Mouse (Mus musculus): ENCODE results near the gene Cog1. TPM values are rescaled to one million over a fixed set of nuclear protein-coding genes. Genes with fewer than 3 reads are reported as not detected.

The Cog1 gene
- polyA plus RNA-seq, 1 experiment: 84.0 TPM

DNA sequence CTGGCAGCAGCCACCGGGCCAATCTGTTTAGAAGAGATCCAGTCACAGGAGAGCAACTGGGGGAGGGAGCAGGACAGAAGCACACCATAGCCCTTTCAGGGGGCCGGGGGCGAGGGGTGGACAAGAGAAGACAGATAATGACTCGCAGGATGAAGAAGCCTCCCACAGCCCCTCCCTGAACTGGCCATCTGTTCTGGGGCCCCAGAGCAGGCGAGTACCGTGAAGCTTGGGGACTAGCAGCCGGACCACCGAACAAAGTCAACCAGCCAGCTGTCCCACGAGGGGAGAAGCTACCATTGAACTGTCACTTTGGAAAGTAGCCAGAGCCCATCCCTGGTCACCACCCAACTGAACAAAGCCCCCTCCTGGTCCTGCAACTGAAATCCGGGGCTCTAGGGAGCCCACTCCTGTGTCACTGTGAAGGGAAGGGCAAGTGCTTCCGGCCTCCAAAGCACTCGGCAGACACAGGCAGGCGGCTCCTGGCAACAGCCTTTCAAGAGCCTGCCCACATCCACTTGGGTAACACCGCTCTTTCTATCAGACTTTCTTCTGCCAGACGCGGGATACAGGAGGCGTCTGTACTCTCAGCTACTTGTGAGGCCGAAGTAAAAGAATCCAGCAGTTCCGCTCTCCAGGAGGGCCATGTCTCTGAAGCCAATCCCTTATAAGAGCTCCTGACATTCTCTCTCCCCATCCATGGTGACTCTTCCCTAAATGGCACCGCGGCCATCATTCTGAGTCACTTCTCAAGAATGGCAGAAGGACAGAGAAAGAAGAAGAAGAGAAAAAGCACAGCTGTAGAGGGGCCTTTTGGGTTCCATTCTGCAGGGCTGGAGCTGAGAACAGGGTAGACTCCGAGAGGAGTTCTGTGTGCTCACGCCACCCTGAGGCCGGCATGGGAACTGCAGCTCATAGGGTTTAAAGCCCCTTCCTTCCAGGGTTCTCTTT lies 37.0 kb upstream of the Cog1 start:
- H3K4me3 ChIP-seq (replicated peaks; ENCODE audit: insufficient read depth, low read depth, low read length): no peak overlapping the region
- DNase-seq: peak; percentile 25 to 41
- H3K27me3 ChIP-seq (ENCODE audit: control insufficient read depth, insufficient read depth, low read length): no peaks in the 10 kb centered on the region
- H3K4me1 ChIP-seq (ENCODE audit: control insufficient read depth, insufficient read depth, low read length): no peaks in the 10 kb centered on the region
- no peak overlapping the region for H3K27ac ChIP-seq (ENCODE audit: insufficient read depth, low read length)
- WGBS: 25% methylated on average over 24 of the region's 24 CpGs
- peak; percentile 67 for TF ChIP-seq CTCF (IDR thresholded peaks at IDR 0.05; ENCODE audit: borderline replicate concordance, insufficient read depth, low read depth, low read length)
- TF ChIP-seq POLR2A (IDR thresholded peaks at IDR 0.05; ENCODE audit: borderline replicate concordance, insufficient read depth, low read length): no peak

DNA sequence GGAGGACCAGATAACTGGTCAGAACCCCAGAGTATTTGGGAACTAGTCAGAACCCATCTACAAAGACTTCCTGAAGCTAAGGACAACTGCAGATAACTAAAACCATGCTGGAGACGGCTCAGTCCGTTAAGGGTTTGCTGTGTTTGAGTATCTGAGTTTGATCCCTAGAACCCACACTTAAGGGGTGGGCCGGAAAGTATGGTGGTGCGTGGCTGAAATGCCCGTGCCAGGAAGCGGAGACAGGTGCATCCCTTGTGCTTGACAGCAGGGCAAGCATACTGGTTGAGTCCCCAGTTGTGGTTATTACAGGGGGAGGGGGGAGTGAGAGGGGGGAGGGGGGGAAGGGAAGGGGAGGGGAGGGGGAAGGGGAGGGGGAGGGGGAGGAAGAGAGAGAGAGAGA lies 34.5 kb upstream of the Cog1 start:
- H3K27me3 ChIP-seq (ENCODE audit: control insufficient read depth, insufficient read depth, low read length): no peaks in the 10 kb centered on the region
- no peak overlapping the region for H3K27ac ChIP-seq (ENCODE audit: insufficient read depth, low read length)
- no peak for DNase-seq
- no peak overlapping the region for H3K4me3 ChIP-seq (replicated peaks; ENCODE audit: insufficient read depth, low read depth, low read length)
- 89% methylated on average over 6 of the region's 6 CpGs for WGBS
- H3K4me1 ChIP-seq (ENCODE audit: control insufficient read depth, insufficient read depth, low read length): peaks cover under 1% of the 10 kb centered on the region; the same call in 1 of the 2 replicates
- TF ChIP-seq CTCF (IDR thresholded peaks at IDR 0.05; ENCODE audit: borderline replicate concordance, insufficient read depth, low read depth, low read length): no peak
- no peak for TF ChIP-seq POLR2A (IDR thresholded peaks at IDR 0.05; ENCODE audit: borderline replicate concordance, insufficient read depth, low read length)

DNA sequence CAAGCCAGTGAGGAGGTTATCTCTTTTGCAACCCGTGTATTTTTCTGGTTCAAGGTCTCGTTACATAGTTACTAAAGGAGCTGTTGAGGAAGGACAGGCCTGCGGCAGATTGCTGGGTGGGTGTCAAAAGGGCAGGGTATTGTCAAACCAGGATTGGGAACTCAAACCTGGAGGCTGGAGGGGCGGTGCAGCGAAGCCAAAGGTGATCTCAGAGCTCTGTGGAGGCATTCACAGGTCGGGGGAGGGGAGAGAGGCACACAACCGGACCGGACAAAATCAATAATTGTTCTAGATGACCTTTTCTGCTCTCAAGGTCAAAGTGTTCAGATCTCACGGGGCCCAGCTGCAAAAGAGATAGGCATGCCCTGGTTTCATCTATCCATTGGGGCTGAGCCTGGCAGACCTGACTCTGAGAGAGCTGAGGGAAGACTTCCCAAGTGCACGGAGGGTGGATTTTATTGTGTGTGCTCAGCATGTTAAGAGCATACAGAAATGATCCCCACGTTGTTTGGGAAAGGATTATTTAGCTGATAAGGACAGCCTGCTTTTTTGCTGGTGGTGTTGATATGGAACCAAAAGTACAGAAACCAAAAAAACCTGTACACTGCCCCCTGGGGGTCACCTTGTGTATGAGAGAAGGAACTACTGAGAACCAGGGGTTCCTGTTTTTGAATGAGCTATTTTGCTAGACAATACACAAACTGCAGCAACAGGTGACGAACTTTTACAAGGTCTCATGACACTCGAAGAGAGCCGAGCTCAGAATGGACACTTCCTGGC lies 31.6 kb upstream of the Cog1 start:
- H3K4me1 ChIP-seq (ENCODE audit: control insufficient read depth, insufficient read depth, low read length): peaks cover 7% of the 10 kb centered on the region; the same call in 1 of the 2 replicates
- WGBS: 66% methylated on average over 14 of the region's 14 CpGs
- H3K27ac ChIP-seq (ENCODE audit: insufficient read depth, low read length): no peak overlapping the region
- DNase-seq: peak; percentile 48 to 50
- TF ChIP-seq CTCF (IDR thresholded peaks at IDR 0.05; ENCODE audit: borderline replicate concordance, insufficient read depth, low read depth, low read length) (peak; percentile 10; the same call in 1 of the 2 replicates), POLR2A (IDR thresholded peaks at IDR 0.05; ENCODE audit: borderline replicate concordance, insufficient read depth, low read length) (no peak)
- no peak overlapping the region for H3K4me3 ChIP-seq (replicated peaks; ENCODE audit: insufficient read depth, low read depth, low read length)
- no peaks in the 10 kb centered on the region for H3K27me3 ChIP-seq (ENCODE audit: control insufficient read depth, insufficient read depth, low read length)

DNA sequence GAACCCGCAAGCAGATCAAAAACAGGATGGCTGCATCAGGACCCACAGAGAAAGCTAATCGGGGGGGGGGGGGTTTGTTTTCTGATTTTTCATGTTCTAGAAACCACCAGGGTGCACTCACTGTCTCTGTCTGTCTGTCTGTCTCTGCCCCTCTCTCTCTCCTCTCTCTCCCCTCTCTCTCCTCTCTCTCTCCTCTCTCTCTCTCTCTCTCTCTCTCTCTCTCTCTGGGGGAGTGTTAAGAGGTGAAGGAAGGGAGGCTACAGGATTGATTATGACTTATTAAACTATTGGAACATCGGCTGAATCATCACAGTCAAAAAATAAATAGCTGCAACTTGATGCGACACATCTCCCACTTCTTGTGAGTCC lies 30.7 kb upstream of the Cog1 start:
- DNase-seq: no peak
- TF ChIP-seq CTCF (IDR thresholded peaks at IDR 0.05; ENCODE audit: borderline replicate concordance, insufficient read depth, low read depth, low read length) (no peak), POLR2A (IDR thresholded peaks at IDR 0.05; ENCODE audit: borderline replicate concordance, insufficient read depth, low read length) (no peak)
- Histone ChIP-seq H3K4me1 (ENCODE audit: control insufficient read depth, insufficient read depth, low read length) (peaks cover 7% of the 10 kb centered on the region; the same call in 1 of the 2 replicates), H3K4me3 (replicated peaks; ENCODE audit: insufficient read depth, low read depth, low read length) (peak overlapping the region; percentile 55), H3K27ac (ENCODE audit: insufficient read depth, low read length) (no peak overlapping the region), H3K27me3 (ENCODE audit: control insufficient read depth, insufficient read depth, low read length) (no peaks in the 10 kb centered on the region)
- WGBS: 27% methylated on average over 4 of the region's 4 CpGs

DNA sequence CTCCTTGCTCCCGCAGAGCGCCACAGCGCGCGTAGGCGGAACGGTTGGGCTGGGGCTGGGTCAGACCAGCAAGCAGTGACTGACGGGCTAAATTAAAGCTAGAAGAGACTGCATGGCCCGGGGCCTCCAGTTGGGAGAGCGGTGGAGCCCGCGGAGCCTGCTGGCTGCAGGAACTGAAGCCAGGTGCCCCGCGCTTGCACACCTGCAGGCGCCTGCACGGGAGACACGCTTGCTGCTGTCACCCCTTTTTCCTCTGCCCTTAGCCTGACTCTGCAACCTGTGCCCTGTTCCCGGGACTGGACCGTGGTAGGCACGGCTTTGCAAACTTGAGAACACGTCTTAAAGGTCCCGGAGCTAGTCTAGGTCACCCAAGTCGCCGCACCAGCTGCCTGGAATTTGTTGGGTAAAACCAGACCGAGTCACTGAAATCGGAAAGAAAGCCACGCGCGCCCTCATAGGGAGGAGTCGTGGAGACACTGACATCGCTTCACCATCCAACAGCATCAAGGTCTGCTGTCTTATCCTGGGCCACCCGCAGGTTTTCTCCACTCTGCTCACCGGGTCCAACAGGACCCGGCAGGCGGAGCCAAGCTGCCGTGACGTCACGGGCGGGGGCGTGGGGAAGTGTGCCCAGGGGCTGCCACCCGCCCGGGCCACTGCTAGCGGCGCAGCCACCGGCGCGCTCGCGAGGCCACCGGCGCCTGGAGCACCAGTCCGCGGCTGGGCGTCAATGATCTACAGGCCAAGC lies 30.1 kb upstream of the Cog1 start, which contains the start of gene Sstr2:
TSS of gene Sstr2 (plus strand) at position 671 of the 748 bp plus-strand sequence.
- under 1% methylated on average over 54 of the region's 54 CpGs for WGBS
- H3K4me3 ChIP-seq (replicated peaks; ENCODE audit: insufficient read depth, low read depth, low read length): peak within 1 kb of the TSS; percentile 55
- H3K27ac ChIP-seq (ENCODE audit: insufficient read depth, low read length): no peak within 1 kb of the TSS
- H3K27me3 ChIP-seq (ENCODE audit: control insufficient read depth, insufficient read depth, low read length): no peaks in the 10 kb centered on the region
- no peak for TF ChIP-seq POLR2A (IDR thresholded peaks at IDR 0.05; ENCODE audit: borderline replicate concordance, insufficient read depth, low read length)
- no peak for TF ChIP-seq CTCF (IDR thresholded peaks at IDR 0.05; ENCODE audit: borderline replicate concordance, insufficient read depth, low read depth, low read length)
- peaks cover 7% of the 10 kb centered on the region; the same call in 1 of the 2 replicates for H3K4me1 ChIP-seq (ENCODE audit: control insufficient read depth, insufficient read depth, low read length)
- DNase-seq: peak; percentile 73

DNA sequence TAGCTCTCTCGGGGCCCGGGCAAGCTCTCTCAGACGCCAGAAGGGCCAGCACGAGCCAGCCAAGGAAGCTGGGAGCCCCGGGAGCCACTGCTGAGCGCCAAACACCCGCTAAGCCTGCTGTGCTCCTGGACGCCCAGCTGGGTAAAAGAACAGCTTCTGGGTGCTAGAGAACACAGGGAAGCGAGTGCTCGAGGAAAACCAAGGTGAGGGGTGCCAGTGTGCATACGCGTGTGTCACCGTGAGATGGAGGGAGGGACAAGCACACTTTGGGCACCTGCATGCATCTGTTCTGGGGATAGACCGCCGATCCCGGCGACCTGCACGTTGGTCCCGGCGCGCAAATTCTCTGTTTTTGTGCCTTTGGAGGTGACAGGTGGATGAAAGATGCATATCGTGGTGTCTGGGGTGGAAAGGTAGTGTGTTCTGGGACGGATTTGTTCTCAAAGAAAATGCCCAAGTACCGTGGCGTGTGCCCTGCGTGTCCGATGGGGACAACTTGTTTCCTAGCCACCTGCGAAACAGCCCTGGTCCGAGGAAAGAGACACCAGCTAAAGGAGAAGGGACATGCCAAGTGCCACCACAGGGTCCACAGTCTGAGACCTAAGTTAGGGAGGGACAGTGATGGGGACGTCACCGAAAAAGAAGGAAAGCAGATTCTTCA lies 29.4 kb upstream of the Cog1 start:
- peaks cover 7% of the 10 kb centered on the region; the same call in 1 of the 2 replicates for H3K4me1 ChIP-seq (ENCODE audit: control insufficient read depth, insufficient read depth, low read length)
- no peaks in the 10 kb centered on the region for H3K27me3 ChIP-seq (ENCODE audit: control insufficient read depth, insufficient read depth, low read length)
- WGBS: under 1% methylated on average over 31 of the region's 31 CpGs
- DNase-seq: no peak
- TF ChIP-seq POLR2A (IDR thresholded peaks at IDR 0.05; ENCODE audit: borderline replicate concordance, insufficient read depth, low read length) (no peak), CTCF (IDR thresholded peaks at IDR 0.05; ENCODE audit: borderline replicate concordance, insufficient read depth, low read depth, low read length) (no peak)
- peak overlapping the region; percentile 55 for H3K4me3 ChIP-seq (replicated peaks; ENCODE audit: insufficient read depth, low read depth, low read length)
- H3K27ac ChIP-seq (ENCODE audit: insufficient read depth, low read length): no peak overlapping the region

Data from cerebellum, adult 2 months (tissue).